Mouse (Mus musculus): Measurements from ENCODE around the gene Ssh3.

The Ssh3 gene

DNA sequence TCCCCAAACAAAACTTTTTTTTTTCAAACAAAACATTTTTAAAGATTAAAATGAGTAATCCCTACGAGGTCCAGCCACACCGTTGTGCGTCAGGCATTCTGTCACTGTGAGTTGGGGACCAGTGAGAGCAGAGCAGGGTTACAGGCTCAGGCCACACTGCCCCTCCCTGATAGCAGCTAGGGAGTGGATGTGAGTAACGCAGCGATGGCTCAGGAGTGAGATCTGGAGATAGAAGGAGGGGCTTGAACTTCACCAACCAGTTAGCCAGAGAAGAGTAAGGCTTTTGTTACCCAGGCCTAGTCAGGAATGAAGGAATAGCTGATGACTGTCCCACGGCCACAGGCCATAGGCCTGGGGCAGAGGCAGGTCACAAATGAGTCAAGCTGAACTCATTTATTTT, 24.2 kb downstream of the Ssh3 start:
- DNase-seq (ENCODE audit: low spot score) = no peak

DNA sequence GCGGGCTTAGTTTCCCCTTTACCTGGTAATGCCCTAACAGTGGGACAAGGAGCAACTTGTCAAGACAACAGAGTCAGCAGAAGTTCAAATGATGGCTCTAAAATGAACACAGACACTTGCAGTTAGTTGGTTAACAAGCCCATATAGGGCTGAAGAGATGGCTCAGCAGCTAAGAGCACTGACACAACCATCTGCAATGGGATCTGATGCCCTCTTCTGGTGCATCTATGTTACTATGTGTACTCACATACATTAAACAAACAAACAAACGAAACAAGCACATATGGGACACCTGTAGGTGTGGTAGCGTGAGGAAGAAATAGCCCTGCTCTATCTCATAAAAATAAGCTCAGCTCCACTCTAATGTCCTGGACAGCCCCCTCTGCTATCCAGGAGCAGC, 26.6 kb downstream of the Ssh3 start:
- DNase-seq (ENCODE audit: low spot score) = no peak

DNA sequence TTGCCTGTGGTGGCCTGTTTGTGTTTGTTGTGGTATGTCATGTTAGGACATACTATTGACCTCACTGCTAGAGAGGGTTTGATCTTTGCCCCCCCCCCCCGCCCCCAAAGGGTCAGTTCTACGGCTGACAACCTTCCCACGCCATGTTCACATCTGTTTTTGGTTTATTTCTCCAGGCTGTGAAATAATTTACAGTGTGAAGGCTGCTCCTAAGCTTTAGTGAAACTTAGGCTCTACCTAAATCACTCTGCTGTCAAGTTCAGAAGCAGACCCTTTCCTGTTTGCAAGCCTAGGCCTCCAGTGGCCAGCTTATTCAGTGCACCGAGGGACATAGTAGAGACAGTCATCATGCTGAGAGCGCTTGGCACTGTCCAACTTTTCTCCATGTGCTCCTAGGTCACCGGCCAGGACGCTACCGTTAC, 28.7 kb downstream of the Ssh3 start:
- no peak for DNase-seq (ENCODE audit: low spot score)

DNA sequence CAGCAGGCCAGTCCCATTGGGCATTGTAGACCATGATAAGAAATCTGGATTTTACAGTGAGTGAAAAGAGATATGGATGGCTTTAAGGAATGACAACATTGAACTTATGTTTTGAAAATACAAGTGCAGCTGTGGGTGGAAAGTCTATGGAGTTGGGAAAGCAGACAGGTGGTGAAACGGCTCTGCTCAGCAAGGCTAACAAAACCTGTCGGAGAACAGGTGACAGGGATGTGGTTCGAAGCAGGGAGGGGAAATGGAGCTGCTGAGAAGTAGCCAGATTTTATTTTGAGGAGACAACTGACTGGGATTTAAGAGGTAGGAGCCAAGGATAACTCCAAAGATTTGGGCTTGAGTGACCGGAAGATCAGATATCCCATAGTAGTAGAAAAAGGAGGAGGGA, 34.4 kb downstream of the Ssh3 start:
- DNase-seq (ENCODE audit: low spot score) = no peak

DNA sequence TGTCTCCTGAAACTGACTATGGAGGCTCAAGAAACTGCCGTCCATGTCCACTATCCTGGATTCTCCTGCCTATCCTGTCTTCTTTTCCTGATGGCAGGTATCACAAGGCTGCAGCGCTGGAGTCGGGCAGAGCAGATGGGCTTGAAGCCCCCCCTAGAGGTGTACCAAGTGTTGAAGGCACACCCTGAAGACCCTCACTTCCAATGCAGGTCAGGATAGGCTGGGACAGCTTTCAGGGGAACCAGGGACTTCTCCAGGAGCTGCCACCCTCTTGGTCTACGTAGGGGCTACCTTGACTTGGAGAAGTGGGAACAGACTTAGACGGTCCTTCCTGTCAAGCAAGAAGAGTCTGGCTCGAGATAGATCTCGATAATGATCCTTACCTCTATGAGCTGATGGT, 36.3 kb downstream of the Ssh3 start:
- DNase-seq (ENCODE audit: low spot score) = no peak

DNA sequence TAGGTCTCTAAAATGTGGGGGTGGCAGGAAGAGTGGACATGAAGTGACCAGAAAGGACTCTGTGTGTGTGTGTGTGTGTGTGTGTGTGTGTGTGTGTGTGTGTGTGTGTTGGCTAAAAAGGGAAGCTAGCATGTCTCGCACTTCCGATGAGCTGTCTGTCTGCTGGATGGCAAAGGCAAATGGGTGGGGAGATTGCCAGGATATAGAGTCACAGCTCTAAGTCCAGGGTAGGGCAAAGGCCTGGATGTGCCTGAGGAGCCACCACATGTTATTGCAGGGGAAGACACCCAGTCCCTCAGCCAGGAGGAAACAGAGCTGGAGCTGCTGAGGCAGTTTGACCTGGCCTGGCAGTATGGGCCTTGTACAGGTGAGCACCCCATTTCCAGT, 36.8 kb downstream of the Ssh3 start:
- no peak for DNase-seq (ENCODE audit: low spot score)

DNA sequence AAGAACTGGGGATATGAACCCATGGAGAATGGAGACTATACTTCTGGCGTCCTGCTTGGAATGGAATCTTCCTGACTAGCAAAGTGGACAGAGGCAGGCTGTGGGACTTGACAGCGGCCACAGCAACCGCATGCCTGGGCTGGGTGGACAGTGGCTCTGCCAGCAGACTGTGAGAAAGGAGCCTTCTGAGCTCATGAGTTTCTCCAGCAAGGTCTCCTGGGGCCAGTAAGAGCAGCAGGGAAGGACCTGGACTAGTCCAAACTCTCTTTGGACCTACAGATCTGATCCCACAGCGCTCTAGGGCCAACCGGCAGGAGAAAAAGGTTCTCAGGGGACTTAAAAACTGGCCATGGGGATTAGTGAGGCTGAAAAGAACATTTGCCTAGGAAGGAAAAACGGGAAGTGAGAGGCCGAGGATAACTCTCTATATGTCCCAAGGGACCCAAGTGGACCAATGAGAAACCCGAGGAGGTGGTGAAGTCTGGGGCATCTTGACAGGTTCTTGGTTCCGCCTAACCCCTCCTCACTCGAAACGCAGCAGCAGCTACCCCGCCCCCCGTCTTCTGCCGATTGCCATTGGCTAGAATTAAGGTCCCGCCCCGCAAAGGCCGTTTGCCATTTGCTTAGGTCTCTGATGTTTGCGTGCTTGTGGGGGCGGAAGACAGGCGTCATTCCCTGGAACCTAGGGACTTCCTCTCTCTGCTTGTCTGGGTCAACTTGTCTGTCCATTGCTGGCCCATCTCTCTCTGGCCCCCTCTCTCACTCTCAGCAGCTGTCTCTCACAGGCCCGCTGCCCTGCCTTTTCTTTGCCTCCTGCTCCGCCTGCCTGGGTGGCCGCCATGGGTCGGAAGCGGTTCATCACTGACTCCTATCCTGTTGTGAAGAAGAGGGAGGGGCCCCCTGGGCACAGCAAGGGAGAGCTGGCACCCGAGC, 37.5 kb downstream of the Ssh3 start, which contains the start of gene Pold4:
Gene Pold4 (plus strand): TSS at position 647 of the 933 bp plus-strand sequence.
- peak; percentile 93 for DNase-seq (ENCODE audit: low spot score)

DNA sequence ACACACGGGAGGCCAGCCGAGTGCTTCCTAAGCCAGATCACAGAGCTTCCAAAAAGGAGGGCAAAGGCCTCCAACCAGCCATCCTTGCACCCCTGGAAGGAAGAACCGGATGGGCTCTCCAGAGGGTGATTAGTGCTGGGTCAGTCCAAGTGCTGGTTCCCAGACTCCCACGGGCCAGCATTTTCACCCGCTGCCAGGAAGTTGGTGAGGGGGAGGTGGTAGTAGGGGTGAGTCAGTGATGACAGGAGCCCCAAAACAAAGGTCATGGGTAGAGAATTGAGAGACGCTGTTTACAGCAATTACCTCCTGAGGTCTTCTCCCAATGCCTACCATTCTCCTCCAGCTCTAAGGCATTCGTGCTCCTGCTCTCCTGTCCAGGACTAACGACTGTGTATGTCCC, 38.6 kb downstream of the Ssh3 start:
- peak; percentile 34 for DNase-seq (ENCODE audit: low spot score)

DNA sequence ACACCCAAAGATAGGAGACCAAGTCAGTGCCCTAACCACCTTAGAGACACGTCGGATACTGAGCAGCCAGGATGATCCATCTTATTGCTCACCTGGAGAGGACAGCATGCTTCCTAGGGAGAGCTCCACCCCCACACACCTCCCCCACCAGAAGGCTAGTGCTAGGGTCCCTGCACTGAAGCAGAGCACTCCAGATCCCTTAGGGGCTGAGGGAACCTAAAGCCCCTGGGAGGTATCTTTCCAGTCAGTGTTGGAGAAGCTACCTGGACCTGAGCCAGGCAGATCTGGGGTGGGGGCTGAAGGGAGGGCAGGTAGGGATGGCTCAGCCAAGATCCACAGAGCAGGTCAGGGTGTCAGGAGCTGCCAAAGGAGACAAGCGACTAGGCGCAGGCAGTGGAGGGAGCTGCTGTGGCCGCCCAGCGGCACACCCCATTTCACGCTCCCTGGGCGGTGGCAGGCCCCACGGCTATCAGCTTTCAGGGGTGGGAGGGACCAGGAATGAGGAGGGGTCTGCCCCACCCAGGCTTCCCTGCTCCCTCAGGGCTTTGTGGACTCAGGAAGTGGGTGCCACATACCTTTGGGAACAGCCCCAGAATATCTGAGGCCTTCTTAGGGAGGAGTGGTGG, 39.4 kb downstream of the Ssh3 start:
- DNase-seq (ENCODE audit: low spot score) = peak; percentile 31

DNA sequence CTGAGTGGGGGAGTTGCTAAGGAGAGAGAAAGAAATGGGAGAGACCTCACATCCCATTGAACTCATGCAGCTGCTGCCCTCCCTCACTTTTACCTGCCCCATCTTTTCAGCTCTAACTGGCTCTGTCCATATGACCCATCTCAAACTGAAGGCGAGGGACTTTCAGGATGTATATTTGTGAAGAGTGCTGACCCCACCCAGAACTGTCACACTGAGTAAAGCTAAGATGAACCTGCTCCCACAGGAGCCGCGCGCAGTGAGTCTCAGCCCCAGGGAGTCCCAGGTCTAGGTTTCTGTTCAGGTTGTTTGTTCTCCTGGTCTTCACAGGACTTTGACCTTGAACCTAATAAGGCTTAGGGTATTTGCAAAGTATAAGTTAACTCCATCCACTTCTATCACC, 40.1 kb downstream of the Ssh3 start:
- DNase-seq (ENCODE audit: low spot score) = no peak

DNA sequence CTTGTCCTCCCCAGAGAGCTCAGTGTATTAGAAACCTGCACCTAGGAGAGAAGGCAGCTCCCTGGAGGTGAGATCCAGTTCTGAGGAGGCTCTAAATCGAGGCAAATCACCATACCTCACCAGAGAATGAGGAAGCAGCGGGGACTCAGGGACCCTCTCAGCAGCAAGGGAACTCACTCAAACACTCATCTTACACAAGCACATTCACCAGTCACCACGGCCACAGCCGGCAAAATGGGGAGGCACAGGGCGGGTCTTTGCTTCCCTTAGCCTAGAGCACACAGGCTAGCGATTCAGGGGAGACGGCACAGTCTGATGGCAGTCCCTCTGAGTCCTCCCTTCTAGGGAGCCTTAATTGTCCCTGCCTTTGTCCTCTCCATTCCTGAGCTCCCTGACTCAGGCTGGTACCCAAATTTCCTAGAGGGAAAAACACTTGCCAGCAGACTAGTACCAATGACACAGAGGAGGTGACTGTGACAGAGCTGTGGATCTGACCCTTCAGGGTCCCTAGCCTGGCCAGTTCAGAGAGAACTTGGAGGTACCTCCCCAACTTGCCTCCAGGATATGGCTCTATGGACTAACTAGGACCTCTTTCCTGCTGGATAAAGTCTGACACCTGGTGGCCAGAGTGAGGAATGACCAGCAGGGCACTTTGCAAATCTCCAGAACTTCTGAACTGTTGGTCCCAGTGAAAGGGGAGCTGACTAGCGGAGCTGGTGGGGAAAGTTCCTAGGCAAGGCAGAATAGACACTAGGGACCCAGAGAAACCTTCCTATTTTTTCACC, 40.9 kb downstream of the Ssh3 start:
- peak; percentile 57 for DNase-seq (ENCODE audit: low spot score)

DNA sequence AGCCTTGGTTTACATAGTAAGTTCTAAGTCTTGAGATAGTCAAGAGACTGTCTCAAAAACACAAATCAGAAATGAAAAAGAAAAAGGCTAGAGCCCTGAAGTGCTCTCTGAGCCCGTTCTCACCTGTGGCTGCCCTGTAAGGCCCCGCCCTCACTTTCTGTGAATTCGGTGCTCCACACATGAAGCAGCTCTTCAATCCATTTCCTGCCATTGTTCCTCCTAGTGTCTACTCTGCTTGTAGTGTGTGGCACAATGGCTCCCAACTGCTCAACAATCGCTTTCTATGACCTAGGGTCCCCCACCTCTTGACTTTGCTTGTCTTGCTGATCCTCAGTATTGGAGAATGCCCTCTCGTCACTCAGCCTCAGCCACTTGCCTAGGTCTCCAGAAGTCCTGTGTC, 41.5 kb downstream of the Ssh3 start:
- no peak for DNase-seq (ENCODE audit: low spot score)

DNA sequence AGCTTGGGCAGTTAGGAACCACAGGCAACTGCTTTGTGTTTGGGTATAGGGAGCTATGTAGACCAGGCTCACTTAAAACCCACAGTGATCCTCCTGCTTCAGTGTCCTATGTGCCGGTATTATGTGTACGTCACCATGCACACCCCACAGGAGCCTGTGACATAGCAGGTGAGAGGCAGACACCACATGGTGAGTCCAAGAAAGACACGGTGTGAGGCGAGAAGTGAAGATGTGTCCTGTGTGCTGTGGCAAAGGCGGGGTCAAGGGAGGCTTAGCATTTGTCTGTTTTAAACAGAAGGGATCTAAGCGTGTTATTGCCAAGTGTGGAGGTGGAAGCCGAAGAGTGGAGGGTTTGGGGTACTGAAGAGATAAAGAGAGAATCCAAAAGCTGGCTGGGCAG, 42.2 kb downstream of the Ssh3 start:
- DNase-seq (ENCODE audit: low spot score) = no peak

DNA sequence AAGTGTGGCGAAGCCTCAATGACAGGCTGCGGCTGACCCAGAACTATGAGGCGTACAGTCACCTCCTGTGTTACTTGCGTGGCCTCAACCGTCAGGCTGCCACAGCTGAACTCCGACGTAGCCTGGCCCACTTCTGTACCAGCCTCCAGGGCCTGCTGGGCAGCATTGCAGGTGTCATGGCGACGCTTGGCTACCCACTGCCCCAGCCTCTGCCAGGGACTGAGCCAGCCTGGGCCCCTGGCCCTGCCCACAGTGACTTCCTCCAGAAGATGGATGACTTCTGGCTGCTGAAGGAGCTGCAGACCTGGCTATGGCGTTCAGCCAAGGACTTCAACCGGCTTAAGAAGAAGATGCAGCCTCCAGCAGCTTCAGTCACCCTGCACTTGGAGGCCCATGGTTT, 46.8 kb downstream of the Ssh3 start:
- no peak for DNase-seq (ENCODE audit: low spot score)

DNA sequence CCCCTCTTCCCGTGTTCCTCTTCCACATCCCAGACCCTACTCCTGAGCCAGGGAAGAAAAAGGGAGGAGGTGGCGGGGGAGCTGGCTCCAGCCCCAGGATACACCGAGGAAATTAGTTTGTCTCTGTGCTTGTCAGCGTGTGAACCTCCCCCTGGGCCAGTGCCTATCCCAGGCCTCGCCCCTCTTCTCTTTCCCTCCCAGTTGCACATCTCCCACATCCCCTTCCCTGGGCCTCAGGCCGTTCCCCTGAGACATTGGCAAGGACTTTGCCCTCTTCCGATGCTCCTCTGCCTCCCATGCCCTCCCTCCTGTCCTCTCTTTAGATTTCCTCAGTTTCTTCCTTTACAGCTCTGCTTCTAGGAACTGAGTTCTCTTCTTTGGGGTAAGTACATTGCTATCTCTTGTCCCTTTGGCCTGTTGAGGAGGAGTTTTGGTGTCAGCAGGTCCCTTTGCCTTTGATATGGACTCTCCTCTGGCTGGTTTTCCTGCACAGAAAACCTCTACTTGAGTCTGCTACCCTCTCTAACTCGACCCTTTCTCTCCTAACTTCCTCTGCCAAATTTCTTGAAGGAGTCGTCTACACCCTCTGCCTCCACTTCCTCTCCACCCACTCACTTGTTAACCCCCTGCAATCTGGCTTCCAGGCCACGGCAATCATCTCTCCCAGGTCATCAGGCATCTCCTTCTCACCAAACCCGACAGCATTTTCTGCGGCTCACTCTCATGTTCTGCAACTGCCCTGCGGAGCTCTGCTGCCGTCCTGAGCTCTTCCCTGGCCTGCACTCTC, 47.8 kb downstream of the Ssh3 start:
- no peak for DNase-seq (ENCODE audit: low spot score)

DNA sequence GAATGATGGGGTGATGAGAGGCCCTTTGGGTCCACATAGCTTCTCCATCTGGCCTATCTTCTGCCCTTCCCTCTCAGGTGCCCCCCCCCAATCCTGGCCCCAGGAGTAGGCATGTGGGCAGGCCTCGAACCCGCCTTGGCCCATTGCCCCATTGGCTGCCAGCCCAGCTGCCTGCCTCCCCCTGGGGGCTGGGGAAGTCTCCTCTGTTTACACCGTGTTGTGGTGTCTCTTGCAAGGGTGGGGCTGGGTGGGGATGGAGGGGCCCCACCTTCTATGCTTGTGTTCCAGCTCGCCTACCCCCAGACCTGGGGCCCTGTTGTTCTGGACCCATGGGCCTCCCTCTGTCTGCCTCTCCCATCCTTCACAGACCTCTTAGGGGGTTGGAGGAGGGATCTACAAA, 48.6 kb downstream of the Ssh3 start:
- DNase-seq (ENCODE audit: low spot score) = no peak

DNA sequence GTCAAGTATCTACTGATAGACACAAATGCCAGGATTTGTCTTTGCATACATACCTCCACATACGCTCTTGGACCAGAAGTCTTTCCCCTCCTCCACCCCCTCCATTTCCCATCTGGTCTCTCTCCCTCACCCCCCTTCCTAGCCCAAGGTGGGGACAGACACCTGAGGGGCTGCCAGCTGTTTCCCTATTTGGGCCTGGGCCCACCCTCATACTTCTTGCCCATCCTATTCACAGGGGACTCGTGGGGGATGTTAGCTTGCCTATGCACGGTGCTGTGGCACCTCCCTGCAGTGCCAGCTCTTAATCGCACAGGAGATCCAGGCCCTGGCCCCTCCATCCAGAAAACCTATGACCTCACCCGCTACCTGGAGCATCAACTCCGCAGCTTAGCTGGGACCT, 49.0 kb downstream of the Ssh3 start:
- DNase-seq (ENCODE audit: low spot score) = no peak

DNA sequence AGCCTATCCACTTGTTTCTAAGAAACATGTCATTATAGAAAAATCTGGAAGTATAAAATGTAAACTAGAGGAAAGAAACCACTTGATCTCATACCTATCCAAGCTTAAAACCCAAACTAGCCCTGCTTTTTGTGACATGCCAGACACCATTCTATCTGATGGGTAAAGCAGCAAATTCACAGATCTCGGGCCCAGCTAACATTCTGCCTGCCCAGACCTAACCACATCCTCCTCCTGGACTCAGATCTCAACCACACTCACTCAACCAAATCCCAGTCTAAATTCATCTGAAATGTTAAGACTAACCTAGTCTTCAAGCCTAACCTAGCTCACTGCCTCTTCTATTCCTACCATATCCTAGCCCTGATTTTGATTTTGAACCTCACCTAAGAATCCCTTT, 50.2 kb downstream of the Ssh3 start:
- DNase-seq (ENCODE audit: low spot score) = no peak

DNA sequence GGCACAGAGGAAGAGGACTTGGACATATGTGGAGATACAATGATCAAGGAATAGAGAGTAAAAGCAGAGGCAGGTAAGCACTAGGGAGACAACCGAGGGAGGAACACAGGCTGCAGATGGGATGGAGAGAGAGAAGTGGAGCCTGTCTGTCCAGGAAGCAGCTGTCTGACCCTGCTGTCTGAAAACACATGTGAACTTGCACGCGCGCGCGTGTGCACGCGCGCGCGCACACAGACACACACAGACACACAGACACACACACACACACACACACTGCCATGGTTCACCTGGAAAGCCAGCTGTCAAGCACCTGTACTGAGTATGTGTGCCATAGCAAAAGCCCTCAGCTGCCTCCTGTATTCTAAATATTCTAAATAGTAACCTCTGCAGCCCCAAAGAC, 50.7 kb downstream of the Ssh3 start:
- DNase-seq (ENCODE audit: low spot score) = no peak

DNA sequence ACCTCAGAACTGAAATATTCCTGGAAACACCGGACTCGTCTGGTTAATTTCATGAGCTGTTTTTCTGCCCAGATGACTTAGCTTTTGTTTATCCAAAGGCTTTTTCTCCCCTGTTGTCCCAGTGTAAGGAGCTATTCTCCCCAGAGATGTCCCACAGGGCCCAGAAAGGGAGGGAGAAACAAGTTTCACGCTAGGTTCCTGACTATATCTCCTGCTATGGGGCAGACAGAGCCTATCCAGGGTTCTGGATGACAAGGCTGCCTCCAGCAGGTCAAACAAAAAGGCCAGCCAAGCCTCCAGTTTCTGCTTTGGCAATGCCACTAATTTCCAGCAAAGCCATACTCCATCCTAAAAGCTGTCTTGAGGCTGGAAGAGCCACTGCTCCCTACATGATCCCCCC, 51.1 kb downstream of the Ssh3 start:
- no peak for DNase-seq (ENCODE audit: low spot score)

DNA sequence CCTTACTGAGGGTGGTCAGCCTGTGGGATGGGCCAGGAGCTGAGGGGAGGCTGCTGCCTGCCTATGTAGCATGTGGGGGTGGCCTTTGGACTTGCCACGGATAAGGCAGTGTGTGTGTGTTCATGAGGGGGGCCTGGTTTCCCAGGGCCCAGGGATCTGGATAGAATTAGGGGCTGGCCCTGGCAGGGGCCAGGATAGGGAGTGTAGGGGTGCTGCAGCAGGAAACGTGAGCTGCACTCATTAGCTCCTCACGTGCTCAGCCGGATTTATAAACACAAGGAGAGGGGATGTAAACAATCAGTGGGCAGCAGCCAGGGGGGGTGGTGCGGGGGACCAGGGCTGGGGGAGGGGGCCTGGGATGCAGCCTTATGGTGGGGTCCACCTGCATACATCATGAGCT, 51.8 kb downstream of the Ssh3 start:
- no peak for DNase-seq (ENCODE audit: low spot score)
